Mouse (Mus musculus) midbrain, embryonic 16.5 days (tissue): ENCODE data around the gene Amotl2. TPM values are rescaled to one million over a fixed set of nuclear protein-coding genes. Genes with fewer than 3 reads are reported as not detected.
"Not testable (repeated sequence)": the region's sequence is repeated elsewhere in the genome, so short reads cannot be mapped to it uniquely, and the experiment has no call there.

ENCODE experiments used
- ATAC-seq: fragments of 200-750 bp; cut with Nextera tagmentation; 2 replicates; pipeline ENCODE4 v1.8.0; 2017; ENCODE audit warnings: moderate TSS enrichment
- H3K27ac ChIP-seq: fragments of 300-500 bp; sonication (generic); 2 replicates; pipeline ENCODE4 v1.5.1; 2014; ENCODE audit warnings: mild to moderate bottlenecking, low read length, mixed read lengths
- H3K27me3 ChIP-seq: fragments of 300-500 bp; sonication (generic); 2 replicates; pipeline ENCODE4 v1.6.1; 2014; ENCODE audit warnings: low read depth, low read length, mixed read lengths; ENCODE audit not compliant: control insufficient read depth, insufficient read depth
- H3K36me3 ChIP-seq: fragments of 300-500 bp; sonication (generic); 2 replicates; pipeline ENCODE4 v1.6.1; 2014; ENCODE audit warnings: mild to moderate bottlenecking, low read length, moderate library complexity, mixed read lengths; ENCODE audit not compliant: control insufficient read depth, insufficient read depth
- H3K4me1 ChIP-seq: fragments of 300-500 bp; sonication (generic); 2 replicates; pipeline ENCODE4 v1.6.1; 2014; ENCODE audit warnings: mild to moderate bottlenecking, low read length, mixed read lengths; ENCODE audit not compliant: control insufficient read depth, insufficient read depth
- H3K4me2 ChIP-seq: fragments of 300-500 bp; sonication (generic); 2 replicates; pipeline ENCODE4 v1.6.1; 2014; ENCODE audit warnings: mild to moderate bottlenecking, low read length, mixed read lengths
- H3K4me3 ChIP-seq: fragments of 300-500 bp; sonication (generic); 2 replicates; pipeline ENCODE4 v1.5.1; 2014; ENCODE audit warnings: low read depth, mild to moderate bottlenecking, low read length, moderate library complexity, mixed read lengths
- H3K9ac ChIP-seq: fragments of 300-500 bp; sonication (generic); 2 replicates; pipeline ENCODE4 v1.6.1; 2014; ENCODE audit warnings: low read depth, low read length, mixed read lengths
- H3K9me3 ChIP-seq: fragments of 300-500 bp; sonication (generic); replicated peaks from 2 replicates; pipeline ENCODE4 v1.6.1; 2014; ENCODE audit warnings: mild to moderate bottlenecking, low read length, mixed read lengths; ENCODE audit not compliant: control insufficient read depth, poor library complexity, severe bottlenecking
- WGBS: fragments of 180-500 bp; shearing (Covaris S2); extraction: QIAGEN DNeasy Blood & Tissue Kit; methylation state at CpG from one replicate; pipeline ENCODE4 v1.1.7; 2014; 5-methylcytosine and 5-hydroxymethylcytosine counted together
- polyA plus RNA-seq: library from polyadenylated mRNA; unstranded; fragments of >200 nt; fragmentation: Nextera tagmentation; extraction: Ambion mirVana; gene quantifications from 2 replicates; pipeline ENCODE4 v1.2.1, GENCODE M21; 2015

Gene Amotl2
- polyA plus RNA-seq, 1 experiment from 2014 or later = 58.4 TPM

DNA sequence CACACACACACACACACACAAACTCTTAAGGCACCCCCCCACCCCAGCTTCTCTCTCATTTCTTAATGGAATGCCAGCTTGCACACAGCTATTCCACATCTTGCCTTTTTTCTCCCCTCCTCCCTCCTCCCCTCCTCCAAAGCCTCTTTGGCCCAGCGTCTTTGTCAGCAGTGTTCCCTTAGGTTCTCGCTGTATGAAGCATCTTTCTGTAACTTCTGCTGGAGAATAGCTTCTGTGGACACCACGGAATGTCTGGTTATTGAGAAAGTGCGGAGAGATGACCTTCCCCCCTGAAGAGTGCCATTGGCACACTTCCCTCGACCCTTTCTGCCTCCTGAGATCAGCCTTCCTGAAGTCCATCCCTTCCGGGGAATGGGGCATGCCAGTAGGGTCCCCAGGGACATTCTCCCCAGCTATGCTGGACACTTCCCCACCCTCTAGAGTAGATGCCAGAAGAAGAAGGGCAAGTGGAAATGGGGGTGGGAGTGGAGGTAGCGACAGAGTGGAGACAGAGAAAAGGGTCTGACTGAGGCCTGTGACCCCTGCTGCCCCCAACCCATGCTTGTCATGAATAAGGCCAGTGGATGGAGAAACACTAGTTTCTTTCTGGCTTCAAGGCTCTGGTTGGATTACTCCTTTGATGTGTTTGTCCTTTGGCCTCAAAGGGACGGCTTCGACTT is 39.3 kb downstream of the Amotl2 start:
- Histone ChIP-seq H3K9ac (no peak overlapping the region), H3K27ac (no peak overlapping the region), H3K9me3 (no peaks in the 10 kb centered on the region), H3K4me2 (no peak overlapping the region), H3K4me1 (no peaks in the 10 kb centered on the region), H3K4me3 (no peak overlapping the region), H3K36me3 (no peaks in the 10 kb centered on the region), H3K27me3 (no peaks in the 10 kb centered on the region)
- no peak for ATAC-seq
- whole genome bisulfite sequencing = 61% methylated on average over 9 of the region's 9 CpGs

DNA sequence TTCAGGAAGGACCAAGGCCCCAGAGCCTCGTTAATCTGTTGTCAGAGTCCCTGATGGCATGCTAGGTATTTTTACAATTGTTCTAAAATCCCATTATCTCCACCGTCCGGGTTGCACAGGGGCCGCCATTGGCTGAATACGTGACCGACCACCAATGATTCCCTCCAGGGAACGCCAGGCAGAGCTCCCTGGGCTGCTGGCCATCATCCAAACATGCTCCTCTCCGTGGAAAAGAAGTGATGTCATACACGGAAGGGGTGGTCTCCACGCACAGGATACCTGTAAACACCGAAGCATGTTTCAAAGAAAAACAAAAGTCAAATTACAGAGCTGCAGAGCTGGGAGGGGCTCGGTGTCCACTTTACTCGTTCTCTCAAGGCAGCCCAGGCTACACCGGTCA is 39.9 kb downstream of the Amotl2 start:
- Histone ChIP-seq H3K9ac (no peak overlapping the region), H3K36me3 (no peaks in the 10 kb centered on the region), H3K9me3 (no peaks in the 10 kb centered on the region), H3K27ac (no peak overlapping the region), H3K4me2 (no peak overlapping the region), H3K4me3 (no peak overlapping the region), H3K4me1 (no peaks in the 10 kb centered on the region), H3K27me3 (no peaks in the 10 kb centered on the region)
- 48% methylated on average over 14 of the region's 14 CpGs for WGBS
- no peak for ATAC-seq

DNA sequence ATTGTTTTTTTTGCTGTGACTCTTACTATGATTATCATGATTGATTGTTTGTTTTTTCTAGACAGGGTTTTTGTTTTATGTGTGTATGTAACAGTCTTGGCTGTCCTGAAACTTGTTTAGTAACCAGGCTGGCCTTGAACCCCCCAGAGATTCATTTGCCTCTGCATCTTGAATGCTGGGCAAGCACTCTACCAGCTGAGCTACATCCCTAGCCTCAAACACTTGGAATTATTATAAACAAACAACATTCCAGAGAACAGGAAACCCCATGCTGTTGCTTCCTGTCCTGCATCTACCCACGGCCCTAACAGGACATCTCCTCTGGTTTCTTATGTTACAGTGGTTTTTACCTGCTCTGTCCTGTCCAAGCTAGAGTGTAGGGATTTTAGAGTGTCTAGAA is 42.4 kb downstream of the Amotl2 start:
- no peaks in the 10 kb centered on the region for H3K27me3 ChIP-seq
- ATAC-seq = no peak
- no peaks in the 10 kb centered on the region for H3K36me3 ChIP-seq
- H3K4me3 ChIP-seq = no peak overlapping the region
- no peaks in the 10 kb centered on the region for H3K9me3 ChIP-seq
- peak overlapping the region; percentile 23; the same call in 1 of the 2 replicates for H3K27ac ChIP-seq
- H3K9ac ChIP-seq = no peak overlapping the region
- no peaks in the 10 kb centered on the region for H3K4me1 ChIP-seq
- H3K4me2 ChIP-seq = no peak overlapping the region
- 73% methylated on average over 1 of the region's 1 CpGs for whole genome bisulfite sequencing

DNA sequence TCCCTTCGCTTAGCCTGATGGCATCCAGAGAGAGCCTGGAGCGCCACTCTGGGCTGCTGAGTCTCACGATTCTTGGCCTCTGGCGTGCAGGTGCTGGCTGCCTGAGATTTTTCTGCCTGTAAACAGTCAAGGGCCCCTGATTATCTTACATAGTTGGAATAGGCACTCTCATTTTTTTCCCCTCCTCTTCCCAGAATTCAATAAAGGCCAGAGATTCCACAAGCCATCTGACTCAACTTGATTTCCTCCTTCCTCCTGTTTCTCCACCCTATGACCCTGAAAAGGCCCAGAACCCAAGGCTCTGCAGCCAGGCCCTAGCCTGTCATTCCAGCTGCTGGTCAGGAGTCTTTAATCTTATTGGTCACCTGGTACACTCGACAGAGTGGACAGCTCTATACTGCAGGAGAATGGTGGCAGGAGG is 43.1 kb downstream of the Amotl2 start:
- Histone ChIP-seq H3K4me2 (no peak overlapping the region), H3K4me3 (no peak overlapping the region), H3K27me3 (no peaks in the 10 kb centered on the region), H3K4me1 (no peaks in the 10 kb centered on the region), H3K9ac (no peak overlapping the region), H3K36me3 (no peaks in the 10 kb centered on the region), H3K9me3 (no peaks in the 10 kb centered on the region), H3K27ac (no peak overlapping the region)
- ATAC-seq = no peak
- 72% methylated on average over 5 of the region's 5 CpGs for WGBS

DNA sequence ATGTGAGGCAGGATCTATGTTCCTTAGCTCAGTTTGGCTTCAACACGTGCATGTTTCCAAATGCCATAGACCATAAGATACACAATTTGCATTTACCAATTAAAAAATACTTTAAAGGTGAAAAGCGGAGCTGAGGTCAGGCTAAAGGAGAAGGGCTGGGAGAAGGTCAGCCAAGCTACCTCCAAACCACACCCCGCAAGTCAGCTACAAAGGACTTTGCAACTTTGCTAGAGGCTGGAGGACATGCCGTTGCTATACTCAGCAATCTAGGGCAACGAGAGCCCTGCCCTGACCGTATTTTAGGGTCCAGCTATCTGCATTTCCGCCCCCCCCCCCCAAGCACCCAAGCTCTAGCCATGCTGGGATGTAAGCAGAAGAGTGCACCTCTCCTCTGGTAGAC is 45.1 kb downstream of the Amotl2 start:
- H3K4me2 ChIP-seq = no peak overlapping the region
- no peaks in the 10 kb centered on the region for H3K27me3 ChIP-seq
- H3K4me3 ChIP-seq = no peak overlapping the region
- H3K27ac ChIP-seq = no peak overlapping the region
- WGBS = 89% methylated on average over 7 of the region's 7 CpGs
- H3K36me3 ChIP-seq = no peaks in the 10 kb centered on the region
- H3K4me1 ChIP-seq = no peaks in the 10 kb centered on the region
- no peaks in the 10 kb centered on the region for H3K9me3 ChIP-seq
- H3K9ac ChIP-seq = no peak overlapping the region
- no peak for ATAC-seq

DNA sequence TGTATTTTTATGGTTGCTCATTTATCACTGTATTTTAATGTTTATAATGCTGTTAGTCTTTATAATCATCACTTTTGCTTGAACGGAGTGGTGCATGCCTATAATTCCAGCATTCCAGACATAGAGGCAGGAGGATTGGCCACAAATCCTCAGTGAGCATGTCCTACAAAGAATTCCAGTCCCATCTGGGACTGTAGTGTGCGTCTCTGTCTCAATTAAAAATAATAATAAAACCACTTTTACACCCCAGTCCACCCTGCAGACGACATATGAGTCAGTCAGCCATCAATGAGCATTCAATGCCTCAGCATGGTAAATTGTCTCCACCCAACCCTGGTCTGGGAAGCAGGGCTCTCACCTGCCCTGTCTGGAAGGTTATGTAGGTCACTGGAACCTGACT is 46.4 kb downstream of the Amotl2 start:
- no peak overlapping the region for H3K27ac ChIP-seq
- H3K27me3 ChIP-seq = no peaks in the 10 kb centered on the region
- no peak overlapping the region for H3K4me3 ChIP-seq
- no peaks in the 10 kb centered on the region for H3K9me3 ChIP-seq
- H3K36me3 ChIP-seq = no peaks in the 10 kb centered on the region
- ATAC-seq = no peak
- no peaks in the 10 kb centered on the region for H3K4me1 ChIP-seq
- WGBS = 87% methylated on average over 3 of the region's 3 CpGs
- no peak overlapping the region for H3K4me2 ChIP-seq
- no peak overlapping the region for H3K9ac ChIP-seq

DNA sequence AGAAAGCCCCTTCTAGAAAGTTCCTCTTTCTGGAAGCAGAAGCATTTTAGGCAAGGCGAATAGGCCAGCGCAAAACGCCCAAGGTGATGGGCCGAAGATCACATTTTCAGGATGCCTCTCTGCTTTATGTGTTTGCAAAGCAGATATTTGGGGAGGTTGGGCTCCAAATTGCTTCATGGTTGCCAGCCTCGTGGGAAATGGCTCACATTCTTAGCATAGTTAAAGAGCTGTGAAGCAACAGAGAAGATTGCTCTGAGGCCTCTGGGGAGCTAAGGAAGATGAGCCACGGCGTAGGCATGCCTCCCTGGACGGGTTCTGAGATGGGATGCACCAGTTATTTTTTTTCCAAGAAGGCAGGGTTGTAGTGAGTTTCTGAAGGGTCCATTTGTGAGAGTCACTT is 47.0 kb downstream of the Amotl2 start:
- no peak for ATAC-seq
- Histone ChIP-seq H3K4me1 (no peaks in the 10 kb centered on the region), H3K27me3 (no peaks in the 10 kb centered on the region), H3K4me3 (no peak overlapping the region), H3K4me2 (no peak overlapping the region), H3K27ac (no peak overlapping the region), H3K9me3 (no peaks in the 10 kb centered on the region), H3K9ac (no peak overlapping the region), H3K36me3 (no peaks in the 10 kb centered on the region)
- WGBS = 66% methylated on average over 8 of the region's 8 CpGs

DNA sequence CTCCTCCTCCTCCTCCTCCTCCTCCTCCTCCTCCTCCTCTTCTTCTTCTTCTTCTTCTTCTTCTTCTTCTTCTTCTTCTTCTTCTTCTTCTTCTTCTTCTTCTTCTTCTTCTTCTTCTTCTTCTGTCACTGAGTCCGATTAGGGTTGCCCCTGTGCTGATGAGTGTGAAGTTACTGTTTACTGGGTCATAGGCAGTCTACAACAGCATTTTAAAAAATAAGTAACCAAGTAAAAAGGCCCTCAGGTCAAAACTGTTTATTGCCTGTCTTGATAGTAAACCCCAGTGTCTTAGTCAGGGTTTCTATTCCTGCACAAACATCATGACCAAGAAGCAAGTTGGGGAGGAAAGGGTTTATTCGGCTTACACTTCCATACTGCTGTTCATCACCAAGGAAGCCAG is 48.1 kb downstream of the Amotl2 start:
- 83% methylated on average over 1 of the region's 2 CpGs for WGBS
- not testable (repeated sequence) for H3K4me3 ChIP-seq

DNA sequence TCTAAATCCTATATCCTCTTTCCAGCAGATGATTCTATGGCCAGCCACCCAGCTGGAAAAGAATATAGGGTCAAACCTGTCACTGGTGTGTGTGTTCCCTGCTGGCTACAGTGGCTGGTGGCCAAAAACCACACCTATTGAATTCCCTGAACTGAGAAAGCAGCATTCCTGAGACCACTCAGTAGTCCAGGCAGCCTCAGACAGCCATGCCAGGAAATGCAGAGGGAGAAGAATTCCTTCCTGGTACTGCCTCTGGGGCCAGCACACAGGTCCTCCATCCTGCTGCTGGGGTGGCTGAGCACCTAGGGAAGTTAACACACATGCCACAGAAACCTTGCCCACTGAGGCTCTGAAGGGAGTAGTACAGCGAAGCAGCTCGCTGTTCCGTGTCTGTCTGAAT is 50.3 kb downstream of the Amotl2 start:
- Histone ChIP-seq H3K9me3 (no peaks in the 10 kb centered on the region), H3K27me3 (no peaks in the 10 kb centered on the region)

More for the DNA sequence above, 48.1 kb downstream of the Amotl2 start:
- not testable (repeated sequence) for H3K27ac ChIP-seq, H3K9ac ChIP-seq, H3K4me1 ChIP-seq, H3K9me3 ChIP-seq, H3K27me3 ChIP-seq, H3K4me2 ChIP-seq, H3K36me3 ChIP-seq, ATAC-seq

More for the DNA sequence above, 50.3 kb downstream of the Amotl2 start:
- H3K4me2 ChIP-seq = no peak overlapping the region
- H3K36me3 ChIP-seq = no peaks in the 10 kb centered on the region
- no peak overlapping the region for H3K9ac ChIP-seq
- ATAC-seq = no peak
- no peaks in the 10 kb centered on the region for H3K4me1 ChIP-seq
- 86% methylated on average over 3 of the region's 3 CpGs for WGBS
- H3K27ac ChIP-seq = no peak overlapping the region
- H3K4me3 ChIP-seq = no peak overlapping the region
